ENCODE assay signal across 8 mouse cellular contexts in the genomic region with DNA sequence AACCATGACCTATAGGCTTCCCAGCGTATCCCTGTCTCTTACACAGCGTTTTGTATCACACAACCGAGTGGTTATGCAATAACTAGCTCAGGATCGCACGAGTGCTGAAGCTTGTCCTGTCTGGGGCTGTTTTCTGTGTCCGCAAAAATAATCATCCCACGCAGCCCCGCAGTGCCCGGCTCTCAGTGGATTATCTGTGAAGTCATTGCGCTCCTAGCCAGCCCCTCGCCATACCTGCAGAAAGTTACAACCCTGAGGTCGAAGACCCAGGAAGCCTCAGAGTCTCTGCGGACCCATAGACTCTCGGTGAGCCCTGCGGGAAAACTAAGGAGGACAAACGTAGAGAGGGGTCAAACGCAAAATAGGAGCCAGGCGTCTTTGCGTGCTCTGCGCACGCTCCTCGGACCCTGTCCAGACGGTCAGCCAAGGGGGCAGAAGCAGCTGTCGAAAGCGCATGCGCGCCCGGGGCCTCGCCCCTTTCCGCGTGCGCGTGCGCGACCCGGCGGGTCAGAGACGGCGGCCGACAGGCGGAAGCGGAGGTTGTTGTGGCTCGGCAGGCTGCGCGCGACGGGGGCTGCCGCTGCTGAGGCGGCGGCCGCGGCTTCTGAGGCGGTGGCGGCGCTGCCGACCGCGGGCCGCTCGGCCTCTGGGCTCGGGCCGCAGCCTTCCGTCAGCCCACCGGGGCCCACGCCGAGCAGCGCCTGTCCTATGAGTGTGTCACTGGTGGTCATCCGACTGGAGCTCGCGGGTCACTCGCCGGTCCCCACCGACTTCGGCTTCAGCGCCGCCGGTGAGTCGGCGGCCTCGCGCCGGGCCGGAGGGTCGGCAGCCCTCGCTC. TPM values are rescaled to one million over a fixed set of nuclear protein-coding genes. Genes with fewer than 3 reads are reported as not detected.
DNase-seq lines count a peak whose midpoint lies in the region; ATAC-seq and TF ChIP-seq lines count a peak whose summit lies in the region.

Gene Acad10 (minus strand): TSS at position 456 of the 838 bp plus-strand sequence.
Gene Brap (plus strand): TSS at position 505 of the 838 bp plus-strand sequence.

- no peaks in the 10 kb centered on the region for H3K27me3 ChIP-seq in G1E (ENCODE audit: insufficient read depth, low read length)
- no peaks in the 10 kb centered on the region for H3K27me3 ChIP-seq in forebrain, postnatal 0 days (ENCODE audit: insufficient read depth, low read length)
- H3K27me3 ChIP-seq in lung, embryonic 15.5 days, result no peaks in the 10 kb centered on the region

- peak; percentile 92 for DNase-seq in G1E (ENCODE audit: low spot score)
- peak; percentile 93 to 99 for DNase-seq in cerebellum, adult 18-20 months
- DNase-seq in forebrain, postnatal 0 days, result peak; percentile 93
- peak; percentile 96 for DNase-seq in heart, postnatal 4 days
- peak; percentile 88 to 94 for DNase-seq in layer of hippocampus, adult 8-10 months (ENCODE audit: low spot score in 2 of 2)
- peak; percentile 92 for DNase-seq in ovary, adult 18-20 months (ENCODE audit: low spot score)
- peak; percentile 93 for DNase-seq in thymus, postnatal 0 days (ENCODE audit: low spot score)

- H3K4me1 ChIP-seq in G1E (ENCODE audit: insufficient read depth, low read depth, low read length), result peaks cover 31% of the 10 kb centered on the region
- H3K4me1 ChIP-seq in forebrain, postnatal 0 days (ENCODE audit: insufficient read depth), result peaks cover 12% of the 10 kb centered on the region
- H3K4me1 ChIP-seq in lung, embryonic 15.5 days, result peaks cover 15% of the 10 kb centered on the region; the same call in 1 of the 2 replicates

- no peak for TF ChIP-seq CTCF in G1E (IDR thresholded peaks at IDR 0.05; ENCODE audit: low read depth, low read length)
- TF ChIP-seq CTCF in forebrain, postnatal 0 days (IDR thresholded peaks at IDR 0.05; ENCODE audit: low read depth), result no peak

- H3K27ac ChIP-seq in forebrain, postnatal 0 days (ENCODE audit: low read depth, low read length), result peak within 1 kb of the TSS; percentile 70
- peak within 1 kb of the TSS; percentile 61 for H3K27ac ChIP-seq in lung, embryonic 15.5 days

- H3K9me3 ChIP-seq in G1E (replicated peaks), result no peaks in the 10 kb centered on the region
- no peaks in the 10 kb centered on the region for H3K9me3 ChIP-seq in forebrain, postnatal 0 days (ENCODE audit: low read length)
- H3K9me3 ChIP-seq in lung, embryonic 15.5 days, result no peaks in the 10 kb centered on the region

- peak within 1 kb of the TSS; percentile 84 for H3K9ac ChIP-seq in forebrain, postnatal 0 days
- H3K9ac ChIP-seq in lung, embryonic 15.5 days, result peak within 1 kb of the TSS; percentile 90

- 2% methylated on average over 82 of the region's 85 CpGs for WGBS in forebrain, postnatal 0 days
- WGBS in lung, embryonic 15.5 days, result 1% methylated on average over 70 of the region's 85 CpGs

- ATAC-seq in G1E (ENCODE audit: extremely low read depth, insufficient number of reproducible peaks, low FRiP score, poor library complexity, severe bottlenecking), result peak; percentile 60
- ATAC-seq in forebrain, postnatal 0 days, result peak; percentile 91
- ATAC-seq in lung, embryonic 15.5 days (ENCODE audit: borderline replicate concordance, extremely low read depth, low FRiP score, low TSS enrichment), result peak; percentile 91

- peak within 1 kb of the TSS; percentile 71 for H3K4me2 ChIP-seq in forebrain, postnatal 0 days (ENCODE audit: low read depth)
- H3K4me2 ChIP-seq in lung, embryonic 15.5 days, result peak within 1 kb of the TSS; percentile 85

- H3K36me3 ChIP-seq in G1E (replicated peaks), result peaks cover 39% of the 10 kb centered on the region
- H3K36me3 ChIP-seq in forebrain, postnatal 0 days (ENCODE audit: insufficient read depth), result peaks cover 11% of the 10 kb centered on the region; the same call in 1 of the 2 replicates
- peaks cover 24% of the 10 kb centered on the region for H3K36me3 ChIP-seq in lung, embryonic 15.5 days

- H3K4me3 ChIP-seq in G1E (ENCODE audit: low read depth, low read length), result peak within 1 kb of the TSS; percentile 97
- peak within 1 kb of the TSS; percentile 93 for H3K4me3 ChIP-seq in forebrain, postnatal 0 days (ENCODE audit: low read depth, low read length)
- peak within 1 kb of the TSS; percentile 82 for H3K4me3 ChIP-seq in lung, embryonic 15.5 days

RNA-seq across cellular contexts. Expression of gene Acad10, which starts in this region (rescaled TPM):
- total RNA-seq in G1E (2014; fragmentation: Nextera tagmentation) (10.3 and 17.3 TPM in 2 replicates), G1E (2017) (5.6 and 7.4 TPM in 2 replicates)
- 4.4 and 7.2 TPM in 2 replicates for polyA plus RNA-seq in G1E (2012)
- total RNA-seq in forebrain, postnatal 0 days (2014; rRNA removed), result 2.7 and 3.0 TPM in 2 replicates
- polyA plus RNA-seq in forebrain, postnatal 0 days (2015; fragmentation: Nextera tagmentation; extraction: Ambion mirVana), result 0.59 and 1.1 TPM in 2 replicates
- 1 to 10 TPM; 7.1 to 7.8 TPM for total RNA-seq in heart, postnatal 4 days (2021)
- 1 to 10 TPM; 4.5 to 6.8 (median 5.2) TPM for total RNA-seq in layer of hippocampus, adult 8-10 months (2022)
- 2.8 and 3.0 TPM in 2 replicates for polyA plus RNA-seq in lung, embryonic 15.5 days (2015; fragmentation: Nextera tagmentation; extraction: Ambion mirVana)
- 2.6 and 3.4 TPM in 2 replicates for polyA plus RNA-seq in thymus, postnatal 0 days (2015; fragmentation: Nextera tagmentation; extraction: Ambion mirVana)

RNA-seq across cellular contexts. Expression of gene Brap, which starts in this region (rescaled TPM):
- total RNA-seq in G1E (2014; fragmentation: Nextera tagmentation) (29.9 and 30.0 TPM in 2 replicates), G1E (2017) (63.4 and 70.1 TPM in 2 replicates)
- polyA plus RNA-seq in G1E (2012), result 10.6 and 12.8 TPM in 2 replicates
- 51.5 and 56.0 TPM in 2 replicates for total RNA-seq in forebrain, postnatal 0 days (2014; rRNA removed)
- 42.7 and 46.6 TPM in 2 replicates for polyA plus RNA-seq in forebrain, postnatal 0 days (2015; fragmentation: Nextera tagmentation; extraction: Ambion mirVana)
- 10 to 100 TPM; 26.8 to 32.0 TPM for total RNA-seq in heart, postnatal 4 days (2021)
- 10 to 100 TPM; 64.3 to 67.7 (median 67.4) TPM for total RNA-seq in layer of hippocampus, adult 8-10 months (2022)
- polyA plus RNA-seq in lung, embryonic 15.5 days (2015; fragmentation: Nextera tagmentation; extraction: Ambion mirVana), result 38.4 and 41.4 TPM in 2 replicates
- 48.2 and 51.9 TPM in 2 replicates for polyA plus RNA-seq in thymus, postnatal 0 days (2015; fragmentation: Nextera tagmentation; extraction: Ambion mirVana)

Comparison
In these comparisons a context has a peak if more than half of its experiments do, and no peak if none do; other contexts are left out.
1. Peak in every context shown above with its lines: DNase-seq, ATAC-seq, H3K4me3 ChIP-seq and H3K27ac ChIP-seq.